Mouse (Mus musculus) heart, postnatal 0 days (tissue): Measurements from ENCODE around the gene Pkp4.

Experiments
- CTCF ChIP-seq: IDR thresholded peaks from 2 replicates; pipeline ENCODE4 v1.5.1; 2016; ENCODE audit warnings: antibody characterized with exemption, control low read depth, low read depth
- EP300 ChIP-seq: IDR thresholded peaks from 2 replicates; pipeline ENCODE4 v1.6.1; 2016; ENCODE audit warnings: antibody characterized with exemption, low read depth

DNA sequence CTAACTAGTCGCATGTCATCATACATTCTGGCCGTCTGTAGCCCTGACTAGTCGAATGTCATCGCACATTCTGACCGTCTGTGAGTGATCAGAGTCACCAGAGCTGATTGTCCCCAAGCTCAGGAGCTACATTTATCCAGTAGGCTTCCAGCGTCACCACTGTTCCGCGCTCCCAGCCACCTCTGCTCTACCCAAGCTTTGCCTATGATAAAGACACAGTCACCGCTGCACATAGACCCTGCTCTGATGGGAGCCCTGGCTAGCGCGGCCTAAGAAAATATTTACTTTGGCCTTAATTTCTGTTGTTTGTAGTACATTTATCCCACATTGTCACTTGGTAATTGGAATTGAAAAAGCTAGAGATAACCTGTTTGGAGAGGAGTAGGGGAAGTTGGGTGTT is 183.2 kb downstream of the Pkp4 start:
- TF ChIP-seq CTCF (no peak), EP300 (no peak)
